Mouse (Mus musculus) C2C12 (cell line): ENCODE data around the gene Tec. TPM values are rescaled to one million over a fixed set of nuclear protein-coding genes. Genes with fewer than 3 reads are reported as not detected.

Source experiments
- H3K27me3 ChIP-seq: one replicate; pipeline ENCODE4 v1.6.1; 2011; ENCODE audit not compliant: control insufficient read depth, insufficient read depth, insufficient read length
- H3K36me3 ChIP-seq: one replicate; pipeline ENCODE4 v1.6.1; 2011; ENCODE audit not compliant: control insufficient read depth, insufficient read depth
- H3K4me3 ChIP-seq: one replicate; pipeline ENCODE4 v1.5.1; 2011; ENCODE audit warnings: mild to moderate bottlenecking, control low read depth; ENCODE audit not compliant: poor library complexity, insufficient read depth, severe bottlenecking
- H3K79me2 ChIP-seq: one replicate; pipeline ENCODE4 v1.6.1; 2011; ENCODE audit not compliant: control insufficient read depth, insufficient read depth
- H3K79me3 ChIP-seq: one replicate; pipeline ENCODE4 v1.6.1; 2011; ENCODE audit warnings: low read depth, control low read depth
- H3ac ChIP-seq: one replicate; pipeline ENCODE3; 2011; ENCODE audit warnings: low read depth; ENCODE audit not compliant: control insufficient read depth, insufficient read length
- CEBPB ChIP-seq: IDR thresholded peaks from one replicate; pipeline ENCODE4 v1.6.1; 2011; ENCODE audit warnings: low read depth, mild to moderate bottlenecking, control low read depth, moderate library complexity
- CTCF ChIP-seq: IDR thresholded peaks from one replicate; pipeline ENCODE4 v1.5.1; 2011; ENCODE audit not compliant: control insufficient read depth, insufficient read depth, insufficient read length
- FOSL1 ChIP-seq: IDR thresholded peaks from one replicate; pipeline ENCODE4 v1.8.0; 2011; ENCODE audit warnings: mild to moderate bottlenecking, low read length; ENCODE audit not compliant: poor library complexity, insufficient read depth, severe bottlenecking
- MAX ChIP-seq: IDR thresholded peaks from one replicate; pipeline ENCODE4 v1.6.1; 2011; ENCODE audit warnings: mild to moderate bottlenecking, control low read depth
- MYOD1 ChIP-seq: IDR thresholded peaks from one replicate; pipeline ENCODE4 v1.6.1; 2011; ENCODE audit warnings: low read depth; ENCODE audit not compliant: control insufficient read depth, insufficient read length
- MYOG ChIP-seq: IDR thresholded peaks from one replicate; pipeline ENCODE4 v1.6.1; 2011; ENCODE audit not compliant: control insufficient read depth, insufficient read length; ENCODE audit errors: extremely low read depth
- USF1 ChIP-seq: IDR thresholded peaks from one replicate; pipeline ENCODE4 v1.6.1; 2011; ENCODE audit warnings: low read depth, mild to moderate bottlenecking, control low read depth, moderate library complexity
- polyA plus RNA-seq: library from polyadenylated mRNA; unstranded; fragments of >200 nt; fragmentation: generic; extraction: Trizol; gene quantifications from one replicate; pipeline ENCODE4 v1.2.1, GENCODE M21; 2012; ENCODE audit warnings: missing spikeins

Gene Tec
- polyA plus RNA-seq, 1 experiment: 0.88 TPM

GRCm38 (mm10) chr5:72835656-72836055 is 32.6 kb downstream of the Tec start:
- Histone ChIP-seq H3K36me3 (no peaks in the 10 kb centered on the region), H3ac (no peak overlapping the region), H3K27me3 (no peaks in the 10 kb centered on the region), H3K79me3 (no peaks in the 10 kb centered on the region), H3K4me3 (no peak overlapping the region), H3K79me2 (no peaks in the 10 kb centered on the region)
- TF ChIP-seq CTCF (no peak), FOSL1 (no peak), CEBPB (no peak), MYOD1 (no peak), USF1 (no peak), MAX (no peak)

- no peaks in the 10 kb centered on the region for H3K79me2 ChIP-seq
- TF ChIP-seq USF1 (no peak), CEBPB (no peak), FOSL1 (no peak), MYOG (no peak), MYOD1 (no peak), MAX (no peak), CTCF (no peak)
- H3K36me3 ChIP-seq: no peaks in the 10 kb centered on the region
- H3K4me3 ChIP-seq: no peak overlapping the region
- H3ac ChIP-seq: no peak overlapping the region
- H3K27me3 ChIP-seq: no peaks in the 10 kb centered on the region
- no peaks in the 10 kb centered on the region for H3K79me3 ChIP-seq
These were observed 35.1 kb downstream of the Tec start for GRCm38 (mm10) chr5:72832904-72833765.

- TF ChIP-seq USF1: no peak
- no peaks in the 10 kb centered on the region for H3K36me3 ChIP-seq
- no peak overlapping the region for H3K4me3 ChIP-seq
- no peaks in the 10 kb centered on the region for H3K79me2 ChIP-seq
- no peak overlapping the region for H3ac ChIP-seq
- no peaks in the 10 kb centered on the region for H3K79me3 ChIP-seq
- H3K27me3 ChIP-seq: no peaks in the 10 kb centered on the region
These were observed 36.1 kb downstream of the Tec start for GRCm38 (mm10) chr5:72832191-72832590.

DNA sequence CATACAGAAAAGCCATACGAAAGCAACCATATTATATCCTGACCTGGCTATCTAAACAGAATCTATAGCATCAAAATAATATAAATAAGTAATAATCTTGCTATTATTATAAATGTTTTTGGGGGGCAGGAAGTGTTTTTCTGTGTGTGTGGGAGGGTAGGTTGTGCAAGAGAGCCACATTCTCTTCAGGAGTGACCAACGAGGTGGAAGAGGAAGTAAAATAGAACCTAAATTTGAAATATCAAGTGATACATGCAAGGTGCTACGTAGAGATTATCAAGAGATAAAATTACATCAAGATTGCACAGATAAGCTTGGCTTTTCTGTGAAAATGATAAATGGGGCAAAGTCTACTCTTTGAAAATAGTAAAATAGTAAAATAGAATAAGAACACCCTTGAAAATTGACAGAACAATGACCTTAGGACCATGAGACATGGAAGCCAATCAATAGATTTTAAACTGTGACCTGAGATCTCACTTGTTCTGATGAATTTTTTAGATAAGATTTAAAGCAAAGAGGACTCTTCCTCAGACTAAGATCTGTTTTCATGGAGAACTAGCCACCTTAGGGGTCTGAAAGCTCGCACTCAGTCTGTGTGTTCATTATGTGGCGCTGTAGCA is 37.2 kb downstream of the Tec start:
- TF ChIP-seq FOSL1 (no peak), USF1 (no peak), MYOG (no peak), CEBPB (no peak), CTCF (no peak), MYOD1 (no peak), MAX (no peak)
- Histone ChIP-seq H3ac (no peak overlapping the region), H3K36me3 (no peaks in the 10 kb centered on the region), H3K4me3 (no peak overlapping the region), H3K79me3 (no peaks in the 10 kb centered on the region), H3K27me3 (no peaks in the 10 kb centered on the region), H3K79me2 (no peaks in the 10 kb centered on the region)

DNA sequence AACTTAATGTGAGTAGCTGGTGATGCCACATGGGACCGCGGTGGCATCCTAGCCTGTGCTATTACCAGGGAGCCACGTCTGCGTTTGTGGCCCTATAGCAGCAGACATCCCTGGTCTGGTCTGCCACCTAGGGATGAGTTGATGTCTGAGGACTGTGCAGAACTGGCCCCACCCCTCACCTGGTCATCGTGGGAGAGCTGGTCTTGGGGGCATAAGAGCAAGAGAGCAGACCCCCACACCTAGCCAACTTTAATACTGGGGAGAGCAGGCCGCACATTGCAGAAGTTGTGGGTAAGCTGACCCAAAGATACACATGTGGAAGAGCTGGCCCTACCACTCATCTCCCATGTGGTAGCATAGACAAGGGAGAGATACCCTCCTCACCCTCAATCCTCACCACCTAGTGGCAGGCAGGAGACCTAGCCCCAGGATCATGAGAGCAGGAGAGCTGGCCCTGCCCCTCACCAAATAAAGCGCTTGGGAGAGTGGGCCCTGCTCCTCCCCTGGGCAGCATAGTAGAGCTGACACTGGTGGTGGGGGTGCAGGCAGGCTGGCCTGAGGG is 38.7 kb downstream of the Tec start:
- TF ChIP-seq USF1 (no peak), CEBPB (no peak), FOSL1 (no peak), MYOG (no peak), CTCF (no peak), MYOD1 (no peak), MAX (no peak)
- H3K36me3 ChIP-seq: no peaks in the 10 kb centered on the region
- H3ac ChIP-seq: no peak overlapping the region
- no peaks in the 10 kb centered on the region for H3K79me2 ChIP-seq
- H3K4me3 ChIP-seq: no peak overlapping the region
- H3K27me3 ChIP-seq: no peaks in the 10 kb centered on the region
- H3K79me3 ChIP-seq: no peaks in the 10 kb centered on the region

DNA sequence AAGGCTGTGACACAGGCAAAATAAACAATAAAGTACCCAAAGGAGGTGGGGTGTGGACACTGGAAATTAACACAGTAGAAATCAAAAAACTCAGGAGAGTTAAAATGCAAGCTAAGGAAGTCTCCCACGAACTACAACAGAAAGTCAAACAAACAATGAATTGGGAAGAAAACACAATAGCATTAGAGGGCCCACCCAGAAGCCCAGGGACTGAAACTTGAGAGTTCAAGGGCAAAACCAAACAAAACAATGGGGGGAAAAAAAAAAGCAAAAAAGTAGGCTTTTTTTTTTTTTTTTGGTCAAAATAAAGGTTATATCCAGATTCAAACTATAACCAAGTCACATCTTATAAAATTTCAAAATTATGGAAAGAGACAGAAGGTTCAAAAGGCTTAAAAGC is 39.9 kb downstream of the Tec start:
- TF ChIP-seq CTCF: no peak
- no peak for TF ChIP-seq MYOG
- TF ChIP-seq FOSL1: no peak
- no peak for TF ChIP-seq MYOD1
- TF ChIP-seq USF1: no peak
- no peak for TF ChIP-seq MAX
- TF ChIP-seq CEBPB: no peak
- H3K27me3 ChIP-seq: no peaks in the 10 kb centered on the region
- no peaks in the 10 kb centered on the region for H3K79me2 ChIP-seq
- H3K4me3 ChIP-seq: no peak overlapping the region
- H3ac ChIP-seq: no peak overlapping the region
- H3K79me3 ChIP-seq: no peaks in the 10 kb centered on the region
- no peaks in the 10 kb centered on the region for H3K36me3 ChIP-seq
